Mouse (Mus musculus): ENCODE measurements around the gene Synpr. TPM values are rescaled to one million over a fixed set of nuclear protein-coding genes. Genes with fewer than 3 reads are reported as not detected.

Gene Synpr
- total and polyA plus RNA-seq, 3 experiments: not detected

DNA sequence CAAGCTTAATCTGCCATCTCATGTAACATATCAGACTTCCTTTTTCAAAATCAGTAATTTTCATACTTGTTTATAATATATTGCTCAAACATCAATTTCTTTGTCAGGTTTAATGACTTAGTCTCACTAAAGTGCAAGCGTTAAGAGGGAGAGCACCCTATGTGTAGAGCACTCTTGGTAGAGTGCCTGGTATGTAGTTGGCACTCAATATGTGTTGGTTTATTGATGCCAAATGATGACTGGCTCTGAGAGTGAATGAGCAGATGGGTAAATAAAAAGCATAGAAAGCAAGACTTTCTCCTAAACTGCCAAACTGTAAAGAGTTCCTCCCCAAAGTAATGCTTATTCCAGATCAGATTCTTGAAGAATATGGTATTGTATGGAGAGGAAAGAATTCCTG, 365.3 kb downstream of the Synpr start:
- H3K4me2 ChIP-seq (ENCODE audit: insufficient read depth, low read depth, poor library complexity, severe bottlenecking): no peak overlapping the region
- in situ Hi-C loops (cut with MboI; ENCODE audit: low pct_ligation_motif_present, low pct_unique_long_range_greater_than_20kb, low sequenced_read_pairs): no loop called here
- H3K9me3 ChIP-seq (replicated peaks; ENCODE audit: low read length): no peaks in the 10 kb centered on the region
- H3K79me2 ChIP-seq (replicated peaks; ENCODE audit: control insufficient read depth, extremely low read depth, insufficient read depth, poor library complexity, severe bottlenecking): no peaks in the 10 kb centered on the region
- dilution Hi-C loops (cut with MboI; ENCODE audit: extremely low pct_ligation_motif_present, extremely low pct_unique_long_range_greater_than_20kb, low sequenced_read_pairs): no loop called here
- no peaks in the 10 kb centered on the region for H3K27me3 ChIP-seq (replicated peaks)
- no peaks in the 10 kb centered on the region for H3K4me1 ChIP-seq (ENCODE audit: control insufficient read depth in 1 of 2, insufficient read depth in 2 of 2)
- TF ChIP-seq MXI1 (IDR thresholded peaks at IDR 0.05; ENCODE audit: low read depth, low read length) (no peak), ZMIZ1 (IDR thresholded peaks at IDR 0.05; ENCODE audit: low read depth, low read length) (no peak), PAX5 (IDR thresholded peaks at IDR 0.05; ENCODE audit: low read length) (no peak), SMC3 (IDR thresholded peaks at IDR 0.05; ENCODE audit: low read depth, low read length) (no peak), CTCF (conservative IDR thresholded peaks at IDR 0.05 in 1 of 2, IDR thresholded peaks at IDR 0.05 in 1 of 2; ENCODE audit: low read depth in 2 of 2, low read length in 2 of 2) (no peak), ETS1 (conservative IDR thresholded peaks at IDR 0.05; ENCODE audit: low read depth, low read length) (no peak), JUN (IDR thresholded peaks at IDR 0.05; ENCODE audit: insufficient read depth, low read depth, low read length) (no peak), CHD1 (IDR thresholded peaks at IDR 0.05; ENCODE audit: low read depth, low read length) (no peak), ELF1 (IDR thresholded peaks at IDR 0.05; ENCODE audit: low read depth, low read length) (no peak)
- H3K27ac ChIP-seq (ENCODE audit: insufficient read depth, low read depth): no peak overlapping the region
- no peak overlapping the region for H3K9ac ChIP-seq (ENCODE audit: insufficient read depth, low read depth)
- H3K36me3 ChIP-seq (replicated peaks in 1 of 2; ENCODE audit: control insufficient read depth in 1 of 2, insufficient read depth in 1 of 2, low read length in 1 of 2): no peaks in the 10 kb centered on the region
- H3K4me3 ChIP-seq (replicated peaks in 1 of 3; ENCODE audit: low read depth in 2 of 3, low read length in 2 of 3, poor library complexity in 1 of 3): no peak overlapping the region
- no peak for DNase-seq (ENCODE audit: extremely low read depth)

DNA sequence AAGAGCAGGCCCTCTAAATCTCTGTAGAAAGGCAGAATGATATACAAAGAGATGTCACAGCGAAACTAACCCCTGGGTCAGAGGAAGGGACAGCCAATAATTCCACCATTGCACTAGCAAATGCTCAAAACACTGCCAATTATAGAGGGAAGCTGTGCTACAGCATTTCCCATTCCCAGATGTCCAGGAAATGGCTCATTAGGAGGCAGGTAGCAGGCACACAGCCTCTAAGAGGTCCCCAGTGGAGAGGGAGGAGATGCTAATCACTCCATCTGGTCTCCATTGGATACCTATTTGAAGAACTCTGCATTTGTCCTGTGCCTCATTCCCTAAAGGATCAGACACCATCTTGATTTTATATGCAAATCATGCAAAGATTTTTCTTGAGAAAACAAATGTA, 366.5 kb downstream of the Synpr start:
- H3K4me1 ChIP-seq (ENCODE audit: control insufficient read depth in 1 of 2, insufficient read depth in 2 of 2): no peaks in the 10 kb centered on the region
- H3K79me2 ChIP-seq (replicated peaks; ENCODE audit: control insufficient read depth, extremely low read depth, insufficient read depth, poor library complexity, severe bottlenecking): no peaks in the 10 kb centered on the region
- no peak overlapping the region for H3K9ac ChIP-seq (ENCODE audit: insufficient read depth, low read depth)
- no peaks in the 10 kb centered on the region for H3K9me3 ChIP-seq (replicated peaks; ENCODE audit: low read length)
- no peak overlapping the region for H3K27ac ChIP-seq (ENCODE audit: insufficient read depth, low read depth)
- no peak overlapping the region for H3K4me3 ChIP-seq (replicated peaks in 1 of 3; ENCODE audit: low read depth in 2 of 3, low read length in 2 of 3, poor library complexity in 1 of 3)
- H3K27me3 ChIP-seq (replicated peaks): no peaks in the 10 kb centered on the region
- dilution Hi-C loops (cut with MboI; ENCODE audit: extremely low pct_ligation_motif_present, extremely low pct_unique_long_range_greater_than_20kb, low sequenced_read_pairs): no loop called here
- no peak for DNase-seq (ENCODE audit: extremely low read depth)
- no peaks in the 10 kb centered on the region for H3K36me3 ChIP-seq (replicated peaks in 1 of 2; ENCODE audit: control insufficient read depth in 1 of 2, insufficient read depth in 1 of 2, low read length in 1 of 2)
- TF ChIP-seq SMC3 (IDR thresholded peaks at IDR 0.05; ENCODE audit: low read depth, low read length) (no peak), MAFK (IDR thresholded peaks at IDR 0.05; ENCODE audit: insufficient replicate concordance, low read length) (no peak), MAZ (IDR thresholded peaks at IDR 0.05; ENCODE audit: low read depth, low read length) (no peak), BHLHE40 (IDR thresholded peaks at IDR 0.05; ENCODE audit: low read depth, low read length) (no peak), NRF1 (IDR thresholded peaks at IDR 0.05; ENCODE audit: low read depth, low read length) (no peak), ETS1 (conservative IDR thresholded peaks at IDR 0.05; ENCODE audit: low read depth, low read length) (no peak), EP300 (IDR thresholded peaks at IDR 0.05; ENCODE audit: low read length) (no peak), ZC3H11A (IDR thresholded peaks at IDR 0.05; ENCODE audit: low read depth, low read length) (no peak), RCOR1 (conservative IDR thresholded peaks at IDR 0.05; ENCODE audit: low read depth, low read length) (no peak), POLR2AphosphoS2 (IDR thresholded peaks at IDR 0.05; ENCODE audit: low read depth, low read length) (no peak)
- no peak overlapping the region for H3K4me2 ChIP-seq (ENCODE audit: insufficient read depth, low read depth, poor library complexity, severe bottlenecking)
- in situ Hi-C loops (cut with MboI; ENCODE audit: low pct_ligation_motif_present, low pct_unique_long_range_greater_than_20kb, low sequenced_read_pairs): no loop called here

Data from CH12.LX (cell line).